Mouse (Mus musculus) hindbrain, postnatal 0 days (tissue): ENCODE measurements around the gene Usp24. TPM values are rescaled to one million over a fixed set of nuclear protein-coding genes. Genes with fewer than 3 reads are reported as not detected.
A peak's percentile ranks its signal among the peaks of the same experiment; 100 is the strongest.

ENCODE experiments used
- ATAC-seq: fragments of 200-750 bp; cut with Nextera tagmentation; 2 replicates; pipeline ENCODE4 v1.8.0; 2017; ENCODE audit warnings: mild to moderate bottlenecking, moderate TSS enrichment, moderate library complexity
- DNase-seq: peaks from one replicate; pipeline ENCODE4 v3.0.0-alpha.2; 2015; ENCODE audit warnings: low spot score
- H3K27ac ChIP-seq: fragments of 300-500 bp; sonication (generic); 2 replicates; pipeline ENCODE4 v1.5.1; 2014; ENCODE audit warnings: mild to moderate bottlenecking
- H3K27me3 ChIP-seq: fragments of 300-500 bp; sonication (generic); 2 replicates; pipeline ENCODE4 v1.6.1; 2014; ENCODE audit warnings: low read length, mixed read lengths; ENCODE audit not compliant: insufficient read depth
- H3K36me3 ChIP-seq: fragments of 300-500 bp; sonication (generic); 2 replicates; pipeline ENCODE4 v1.6.1; 2014; ENCODE audit warnings: low read length, mixed read lengths; ENCODE audit not compliant: insufficient read depth
- H3K4me1 ChIP-seq: fragments of 300-500 bp; sonication (generic); 2 replicates; pipeline ENCODE4 v1.6.1; 2014; ENCODE audit warnings: antibody characterized with exemption, low read length, mixed read lengths; ENCODE audit not compliant: insufficient read depth
- H3K4me2 ChIP-seq: fragments of 300-500 bp; sonication (generic); 2 replicates; pipeline ENCODE4 v1.6.1; 2014; ENCODE audit warnings: low read depth, mild to moderate bottlenecking, low read length, moderate library complexity, mixed read lengths
- H3K4me3 ChIP-seq: fragments of 300-500 bp; sonication (generic); 2 replicates; pipeline ENCODE4 v1.5.1; 2014; ENCODE audit warnings: low read length
- H3K9ac ChIP-seq: fragments of 300-500 bp; sonication (generic); replicated peaks from 2 replicates; pipeline ENCODE4 v1.6.1; 2014; ENCODE audit warnings: mild to moderate bottlenecking, low read length, moderate library complexity, mixed read lengths
- H3K9me3 ChIP-seq: fragments of 300-500 bp; sonication (generic); 2 replicates; pipeline ENCODE4 v1.6.1; 2016; ENCODE audit warnings: low read length, mixed read lengths
- CTCF ChIP-seq: IDR thresholded peaks from 2 replicates; pipeline ENCODE4 v1.5.1; 2016; ENCODE audit warnings: antibody characterized with exemption, control low read depth, low read depth
- WGBS: fragments of 180-500 bp; shearing (Covaris S2); extraction: QIAGEN DNeasy Blood & Tissue Kit; methylation state at CpG from one replicate; pipeline ENCODE4 v1.1.7; 2014; 5-methylcytosine and 5-hydroxymethylcytosine counted together
- polyA plus RNA-seq: library from polyadenylated mRNA; unstranded; fragments of >200 nt; fragmentation: Nextera tagmentation; extraction: Ambion mirVana; gene quantifications from 2 replicates; pipeline ENCODE4 v1.2.1, GENCODE M21; 2015
- total RNA-seq: library from RNA; depleted of rRNA; stranded (reverse); fragments of >200 nt; gene quantifications from 2 replicates; pipeline ENCODE4 v1.2.3, GENCODE M21; 2014

The Usp24 gene
- total and polyA plus RNA-seq, 2 experiments from 2014 or later = 9.6 to 28.8 TPM

- no peak for ATAC-seq
These were observed 137.5 kb downstream of the Usp24 start for GRCm38 (mm10) chr4:106453516-106453915.

GRCm38 (mm10) chr4:106454541-106454940 lies 138.5 kb downstream of the Usp24 start:
- TF ChIP-seq CTCF = no peak
- H3K27me3 ChIP-seq = no peaks in the 10 kb centered on the region
- no peak overlapping the region for H3K27ac ChIP-seq
- WGBS = 92% methylated on average over 7 of the region's 7 CpGs
- no peak overlapping the region for H3K4me2 ChIP-seq
- no peaks in the 10 kb centered on the region for H3K4me1 ChIP-seq
- H3K36me3 ChIP-seq = no peaks in the 10 kb centered on the region
- H3K9me3 ChIP-seq = no peaks in the 10 kb centered on the region
- DNase-seq = no peak
- no peak overlapping the region for H3K9ac ChIP-seq
- H3K4me3 ChIP-seq = no peak overlapping the region
- no peak for ATAC-seq

More at GRCm38 (mm10) chr4:106453516-106453915, 137.5 kb downstream of the Usp24 start:
- no peaks in the 10 kb centered on the region for H3K27me3 ChIP-seq
- H3K9me3 ChIP-seq = no peaks in the 10 kb centered on the region
- no peaks in the 10 kb centered on the region for H3K36me3 ChIP-seq
- H3K4me2 ChIP-seq = no peak overlapping the region
- H3K4me3 ChIP-seq = no peak overlapping the region
- no peak overlapping the region for H3K27ac ChIP-seq
- H3K4me1 ChIP-seq = no peaks in the 10 kb centered on the region
- no peak for TF ChIP-seq CTCF
- H3K9ac ChIP-seq = no peak overlapping the region
- 77% methylated on average over 4 of the region's 4 CpGs for WGBS
- no peak for DNase-seq

- Histone ChIP-seq H3K27ac (no peak overlapping the region), H3K4me3 (no peak overlapping the region), H3K36me3 (no peaks in the 10 kb centered on the region), H3K4me2 (peak overlapping the region; percentile 82), H3K9ac (no peak overlapping the region), H3K27me3 (peaks cover 3% of the 10 kb centered on the region; the same call in 1 of the 2 replicates), H3K9me3 (no peaks in the 10 kb centered on the region), H3K4me1 (peaks cover 5% of the 10 kb centered on the region; the same call in 1 of the 2 replicates)
- TF ChIP-seq CTCF = no peak
- DNase-seq = no peak
- WGBS = 66% methylated on average over 9 of the region's 9 CpGs
- no peak for ATAC-seq
These were observed 146.0 kb downstream of the Usp24 start for GRCm38 (mm10) chr4:106462016-106462415.

- no peak overlapping the region for H3K4me3 ChIP-seq
- TF ChIP-seq CTCF = no peak
- H3K9ac ChIP-seq = no peak overlapping the region
- H3K36me3 ChIP-seq = no peaks in the 10 kb centered on the region
- peak overlapping the region; percentile 15; the same call in 1 of the 2 replicates for H3K27ac ChIP-seq
- no peak for DNase-seq
- no peak for ATAC-seq
- peaks cover 5% of the 10 kb centered on the region; the same call in 1 of the 2 replicates for H3K4me1 ChIP-seq
- H3K27me3 ChIP-seq = peaks cover 3% of the 10 kb centered on the region; the same call in 1 of the 2 replicates
- peak overlapping the region; percentile 82 for H3K4me2 ChIP-seq
- no peaks in the 10 kb centered on the region for H3K9me3 ChIP-seq
- 60% methylated on average over 5 of the region's 5 CpGs for WGBS
These were observed 146.5 kb downstream of the Usp24 start for GRCm38 (mm10) chr4:106462524-106462923.

GRCm38 (mm10) chr4:106463174-106463801 lies 147.3 kb downstream of the Usp24 start:
- H3K4me2 ChIP-seq = peak overlapping the region; percentile 82
- H3K4me3 ChIP-seq = peak overlapping the region; percentile 44
- ATAC-seq = peak; percentile 8; the same call in 1 of the 2 replicates
- TF ChIP-seq CTCF = no peak
- peaks cover 3% of the 10 kb centered on the region; the same call in 1 of the 2 replicates for H3K27me3 ChIP-seq
- H3K9me3 ChIP-seq = no peaks in the 10 kb centered on the region
- H3K36me3 ChIP-seq = no peaks in the 10 kb centered on the region
- peaks cover 5% of the 10 kb centered on the region; the same call in 1 of the 2 replicates for H3K4me1 ChIP-seq
- 14% methylated on average over 21 of the region's 21 CpGs for WGBS
- H3K27ac ChIP-seq = peak overlapping the region; percentile 62; the same call in 1 of the 2 replicates
- H3K9ac ChIP-seq = peak overlapping the region; percentile 64
- peak; percentile 71 for DNase-seq

GRCm38 (mm10) chr4:106467420-106468110 lies 151.6 kb downstream of the Usp24 start:
- peaks cover 5% of the 10 kb centered on the region; the same call in 1 of the 2 replicates for H3K4me1 ChIP-seq
- no peak for TF ChIP-seq CTCF
- H3K27me3 ChIP-seq = peaks cover 3% of the 10 kb centered on the region; the same call in 1 of the 2 replicates
- peak; percentile 55 for ATAC-seq
- H3K4me3 ChIP-seq = no peak overlapping the region
- DNase-seq = peak; percentile 78
- no peak overlapping the region for H3K9ac ChIP-seq
- WGBS = 59% methylated on average over 13 of the region's 13 CpGs
- H3K9me3 ChIP-seq = no peaks in the 10 kb centered on the region
- no peak overlapping the region for H3K4me2 ChIP-seq
- peak overlapping the region; percentile 26; the same call in 1 of the 2 replicates for H3K27ac ChIP-seq
- no peaks in the 10 kb centered on the region for H3K36me3 ChIP-seq

- no peak for ATAC-seq
- 81% methylated on average over 5 of the region's 5 CpGs for WGBS
- DNase-seq = no peak
- Histone ChIP-seq H3K27ac (no peak overlapping the region), H3K4me1 (no peaks in the 10 kb centered on the region), H3K9ac (no peak overlapping the region), H3K9me3 (no peaks in the 10 kb centered on the region), H3K36me3 (no peaks in the 10 kb centered on the region), H3K4me2 (no peak overlapping the region), H3K4me3 (no peak overlapping the region), H3K27me3 (no peaks in the 10 kb centered on the region)
- no peak for TF ChIP-seq CTCF
These were observed 154.9 kb downstream of the Usp24 start for GRCm38 (mm10) chr4:106470921-106471320.
